16 mouse cellular contexts compared by ENCODE assay signal in the genomic region with DNA sequence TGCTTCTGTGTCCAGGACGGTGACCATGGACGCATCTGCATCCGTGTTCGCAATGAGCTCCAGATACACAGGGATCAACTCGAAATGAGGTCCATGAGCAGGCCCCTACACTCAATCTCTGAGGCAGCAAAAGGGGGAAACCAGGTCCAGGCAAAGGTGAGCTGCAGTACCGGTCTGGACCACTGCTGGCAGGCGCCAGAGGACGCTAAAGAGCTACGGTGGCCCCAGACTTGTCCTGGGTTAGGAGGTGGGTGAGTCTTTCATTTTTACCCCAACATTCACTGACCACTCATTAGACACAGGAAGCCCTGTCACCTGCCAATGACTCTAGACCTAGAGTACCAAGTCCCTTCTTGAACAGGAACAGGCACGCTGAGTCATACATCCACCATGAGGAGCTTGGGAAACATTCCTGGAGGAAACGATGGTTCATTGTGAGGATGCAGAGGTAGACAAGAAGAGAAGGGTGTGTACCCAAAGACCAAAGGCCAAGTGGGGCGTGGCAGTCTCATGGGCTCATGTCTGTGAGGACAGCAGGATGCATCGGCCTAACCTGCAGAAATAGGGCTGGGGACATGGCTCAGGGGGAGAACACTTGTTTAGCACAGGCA. TPM values are rescaled to one million over a fixed set of nuclear protein-coding genes. Genes with fewer than 3 reads are reported as not detected.
A peak's percentile ranks its signal among the peaks of the same experiment; 100 is the strongest.
DNase-seq lines count a peak whose midpoint lies in the region; ATAC-seq and TF ChIP-seq lines count a peak whose summit lies in the region.
"Had no signal": no experiment of that assay in that cellular context is flagged by ENCODE, and none has a peak within 500 bp of the region (broad histone marks: within the 10 kb centered on the region; RNA-seq: fewer than 3 reads in every experiment).

No protein-coding gene starts in this region.

- H3K9ac ChIP-seq in kidney, embryonic 16.5 days (replicated peaks; ENCODE audit: low read length) = no peak overlapping the region
- H3K9ac ChIP-seq in lung, embryonic 14.5 days = no peak overlapping the region
- H3K9ac ChIP-seq in ES-E14 (ENCODE audit: insufficient read depth, low read depth, low read length, poor library complexity, severe bottlenecking) = no peak overlapping the region
- H3K9ac ChIP-seq in stomach, postnatal 0 days (ENCODE audit: low read length) = no peak overlapping the region
- H3K9ac ChIP-seq: forebrain, embryonic 12.5 days; limb, embryonic 15.5 days had no signal

- no peak for TF ChIP-seq EP300 in stomach, postnatal 0 days (optimal IDR thresholded peaks at IDR 0.05)

- H3K4me2 ChIP-seq in kidney, embryonic 16.5 days (replicated peaks; ENCODE audit: low read depth, low read length) = no peak overlapping the region
- no peak overlapping the region for H3K4me2 ChIP-seq in lung, embryonic 14.5 days
- H3K4me2 ChIP-seq in stomach, postnatal 0 days (replicated peaks; ENCODE audit: low read depth) = no peak overlapping the region
- H3K4me2 ChIP-seq: forebrain, embryonic 12.5 days; limb, embryonic 15.5 days; midbrain, embryonic 11.5 days had no signal

- TF ChIP-seq CTCF in kidney, adult 2 months (conservative IDR thresholded peaks at IDR 0.05; ENCODE audit: insufficient read depth, insufficient read length, low read depth, low read length) = no peak
- TF ChIP-seq CTCF in lung, embryonic 14.5 days (IDR thresholded peaks at IDR 0.05; ENCODE audit: low read depth) = peak; percentile 66
- TF ChIP-seq CTCF in stomach, postnatal 0 days (IDR thresholded peaks at IDR 0.05; ENCODE audit: low read depth) = peak; percentile 63

- in situ Hi-C loops in ES-E14 (cut with MboI; ENCODE audit: low sequenced_read_pairs in 2 of 2, unreplicated experiment in 2 of 2) = no loop called here

- 73% methylated on average over 13 of the region's 13 CpGs for WGBS in kidney, adult 2 months
- WGBS in kidney, embryonic 16.5 days = 73% methylated on average over 13 of the region's 13 CpGs
- WGBS in lung, embryonic 14.5 days = 69% methylated on average over 13 of the region's 13 CpGs
- 72% methylated on average over 13 of the region's 13 CpGs for WGBS in stomach, postnatal 0 days

- ATAC-seq in kidney, embryonic 16.5 days (ENCODE audit: low FRiP score, low TSS enrichment) = no peak
- no peak for ATAC-seq in lung, embryonic 14.5 days (ENCODE audit: insufficient read depth)
- ATAC-seq in stomach, postnatal 0 days (ENCODE audit: low FRiP score, low TSS enrichment) = peak; percentile 62
- ATAC-seq: activated CD4-positive, CD25-positive, alpha-beta regulatory T cell, adult 4 months had no signal

- H3K9me3 ChIP-seq in kidney, embryonic 16.5 days (ENCODE audit: low read length) = no peaks in the 10 kb centered on the region
- H3K9me3 ChIP-seq in lung, embryonic 14.5 days (ENCODE audit: low read depth, low read length) = no peaks in the 10 kb centered on the region
- H3K9me3 ChIP-seq in ES-E14 (ENCODE audit: control insufficient read depth, insufficient read depth, low read depth, low read length) = no peaks in the 10 kb centered on the region
- H3K9me3 ChIP-seq in stomach, postnatal 0 days (ENCODE audit: control insufficient read depth, low read length) = no peaks in the 10 kb centered on the region
- H3K9me3 ChIP-seq: forebrain, embryonic 12.5 days; G1E; heart, embryonic 10.5 days; hindbrain, embryonic 10.5 days; limb, embryonic 15.5 days had no signal

- TF ChIP-seq POLR2A in kidney, adult 2 months (IDR thresholded peaks at IDR 0.05; ENCODE audit: low read depth, low read length) = no peak

- H3K4me3 ChIP-seq in kidney, adult 2 months (ENCODE audit: insufficient read depth, low read depth, low read length) = no peak overlapping the region
- no peak overlapping the region for H3K4me3 ChIP-seq in kidney, embryonic 16.5 days (ENCODE audit: low read length)
- no peak overlapping the region for H3K4me3 ChIP-seq in lung, embryonic 14.5 days (ENCODE audit: low read depth, low read length)
- no peak overlapping the region for H3K4me3 ChIP-seq in ES-E14 (ENCODE audit: insufficient read depth in 1 of 2, low read depth in 1 of 2, low read length in 2 of 2, poor library complexity in 1 of 2, severe bottlenecking in 1 of 2)
- H3K4me3 ChIP-seq in stomach, postnatal 0 days (ENCODE audit: low read depth, low read length) = no peak overlapping the region
- H3K4me3 ChIP-seq: forebrain, embryonic 12.5 days; heart, embryonic 10.5 days; hindbrain, embryonic 10.5 days; limb, embryonic 15.5 days had no signal

- H3K36me3 ChIP-seq in kidney, adult 2 months (ENCODE audit: control insufficient read depth, insufficient read depth, low read length) = no peaks in the 10 kb centered on the region
- no peaks in the 10 kb centered on the region for H3K36me3 ChIP-seq in kidney, embryonic 16.5 days (ENCODE audit: insufficient read depth, low read length)
- no peaks in the 10 kb centered on the region for H3K36me3 ChIP-seq in lung, embryonic 14.5 days (ENCODE audit: insufficient read depth)
- H3K36me3 ChIP-seq in ES-E14 (ENCODE audit: control insufficient read depth, insufficient read depth, low read length, poor library complexity, severe bottlenecking) = no peaks in the 10 kb centered on the region
- H3K36me3 ChIP-seq in stomach, postnatal 0 days (ENCODE audit: control insufficient read depth, insufficient read depth, low read length) = no peaks in the 10 kb centered on the region
- H3K36me3 ChIP-seq: forebrain, embryonic 12.5 days; G1E; heart, embryonic 10.5 days; hindbrain, embryonic 10.5 days; limb, embryonic 15.5 days had no signal

- H3K4me1 ChIP-seq in kidney, adult 2 months (ENCODE audit: control insufficient read depth, insufficient read depth, low read length) = no peaks in the 10 kb centered on the region
- H3K4me1 ChIP-seq in kidney, embryonic 16.5 days (ENCODE audit: insufficient read depth, low read length) = peaks cover 26% of the 10 kb centered on the region
- peaks cover 13% of the 10 kb centered on the region for H3K4me1 ChIP-seq in lung, embryonic 14.5 days (ENCODE audit: insufficient read depth)
- H3K4me1 ChIP-seq in ES-E14 (ENCODE audit: control insufficient read depth in 2 of 2, insufficient read depth in 2 of 2, low read length in 2 of 2, poor library complexity in 1 of 2) = peaks cover 12 to 28% of the 10 kb centered on the region in 2 experiments
- H3K4me1 ChIP-seq in stomach, postnatal 0 days (replicated peaks; ENCODE audit: control insufficient read depth, insufficient read depth) = 0 out of 2 replicates have a peak, but pooled peaks cover 2% of the 10 kb centered on the region

- peak; percentile 48 for DNase-seq in kidney, adult 2 months
- no peak for DNase-seq in lung, embryonic 14.5 days
- no peak for DNase-seq in lung, postnatal 36 days
- no peak for DNase-seq in ES-E14 (ENCODE audit: low read depth, low spot score)
- DNase-seq in stomach, postnatal 0 days (ENCODE audit: low spot score) = peak; percentile 36
- DNase-seq in adrenal gland, adult (ENCODE audit: inconsistent age in 2 of 2, low spot score in 1 of 2) = no peak
- DNase-seq: cerebellum, adult 11 months; kidney, adult 8-10 months had no signal

- no peak overlapping the region for H3K27ac ChIP-seq in kidney, adult 2 months (ENCODE audit: insufficient read depth, low read depth, low read length)
- no peak overlapping the region for H3K27ac ChIP-seq in kidney, embryonic 16.5 days (ENCODE audit: low read length)
- H3K27ac ChIP-seq in lung, embryonic 14.5 days (ENCODE audit: low read depth) = no peak overlapping the region
- H3K27ac ChIP-seq in ES-E14 (ENCODE audit: insufficient read depth, low read depth, low read length, poor library complexity, severe bottlenecking) = peak overlapping the region; percentile 20; the same call in 1 of the 2 replicates
- no peak overlapping the region for H3K27ac ChIP-seq in stomach, postnatal 0 days (replicated peaks)
- H3K27ac ChIP-seq: forebrain, embryonic 12.5 days; heart, embryonic 10.5 days; limb, embryonic 15.5 days had no signal

- H3K27me3 ChIP-seq in kidney, adult 2 months (replicated peaks; ENCODE audit: control insufficient read depth, insufficient read depth, low read length) = no peaks in the 10 kb centered on the region
- H3K27me3 ChIP-seq in kidney, embryonic 16.5 days (ENCODE audit: insufficient read depth, low read length) = no peaks in the 10 kb centered on the region
- H3K27me3 ChIP-seq in lung, embryonic 14.5 days (ENCODE audit: insufficient read depth, low read length) = no peaks in the 10 kb centered on the region
- no peaks in the 10 kb centered on the region for H3K27me3 ChIP-seq in stomach, postnatal 0 days (ENCODE audit: control insufficient read depth, insufficient read depth, low read length)
- H3K27me3 ChIP-seq: limb, embryonic 15.5 days had no signal

TF ChIP-seq in ES-E14, 5 proteins besides CTCF, POLR2A, EP300 and RAD21:
- TF ChIP-seq ZC3H11A (IDR thresholded peaks at IDR 0.05; ENCODE audit: borderline replicate concordance, low read depth, low read length) (no peak), MAFK (IDR thresholded peaks at IDR 0.05; ENCODE audit: insufficient read depth, low read depth, low read length) (0 out of 2 replicates have a peak, but pooled peaks have one; percentile 35)
TF ChIP-seq in ES-E14: peak in this region for 1.

RNA-seq across cellular contexts. Expression of gene Man1c1, which starts 21.8 kb away (rescaled TPM):
- 4.6 and 4.7 TPM in 2 replicates for polyA plus RNA-seq in kidney, adult 2 months (2012; rRNA removed)
- polyA plus RNA-seq in kidney, embryonic 16.5 days (2015; fragmentation: Nextera tagmentation; extraction: Ambion mirVana) = 3.5 and 3.7 TPM in 2 replicates
- polyA plus RNA-seq in lung, embryonic 14.5 days (2014; fragmentation: Nextera tagmentation; extraction: Ambion mirVana) = 3.3 and 4.3 TPM in 2 replicates
- 5.9 and 6.1 TPM in 2 replicates for total RNA-seq in ES-E14 (2012; rRNA removed)
- 1.5 TPM in 2 replicates for polyA plus RNA-seq in stomach, postnatal 0 days (2015; fragmentation: Nextera tagmentation; extraction: Ambion mirVana)
- polyA plus RNA-seq: G1E had no signal

RNA-seq across cellular contexts. Expression of gene Ldlrap1, which starts 42.0 kb away (rescaled TPM):
- 21.8 and 22.0 TPM in 2 replicates for polyA plus RNA-seq in kidney, adult 2 months (2012; rRNA removed)
- 21.7 and 23.1 TPM in 2 replicates for polyA plus RNA-seq in kidney, embryonic 16.5 days (2015; fragmentation: Nextera tagmentation; extraction: Ambion mirVana)
- polyA plus RNA-seq in lung, embryonic 14.5 days (2014; fragmentation: Nextera tagmentation; extraction: Ambion mirVana) = 21.2 and 22.2 TPM in 2 replicates
- total RNA-seq in ES-E14 (2012; rRNA removed) = 15.0 and 16.6 TPM in 2 replicates
- 18.8 and 19.5 TPM in 2 replicates for polyA plus RNA-seq in stomach, postnatal 0 days (2015; fragmentation: Nextera tagmentation; extraction: Ambion mirVana)

Comparison
In these comparisons a context has a peak if more than half of its experiments do, and no peak if none do; other contexts are left out.
1. DNase-seq: peak in kidney, adult 2 months (single experiment) and stomach, postnatal 0 days (single experiment); none in lung, embryonic 14.5 days (single experiment), lung, postnatal 36 days (single experiment), ES-E14 (single experiment) and adrenal gland, adult (0 of 2).